Mouse (Mus musculus): ENCODE data around the gene Fam222b. TPM values are rescaled to one million over a fixed set of nuclear protein-coding genes. Genes with fewer than 3 reads are reported as not detected.

The Fam222b gene
- polyA plus RNA-seq, 2 experiments = 11.7 to 13.3 TPM

DNA sequence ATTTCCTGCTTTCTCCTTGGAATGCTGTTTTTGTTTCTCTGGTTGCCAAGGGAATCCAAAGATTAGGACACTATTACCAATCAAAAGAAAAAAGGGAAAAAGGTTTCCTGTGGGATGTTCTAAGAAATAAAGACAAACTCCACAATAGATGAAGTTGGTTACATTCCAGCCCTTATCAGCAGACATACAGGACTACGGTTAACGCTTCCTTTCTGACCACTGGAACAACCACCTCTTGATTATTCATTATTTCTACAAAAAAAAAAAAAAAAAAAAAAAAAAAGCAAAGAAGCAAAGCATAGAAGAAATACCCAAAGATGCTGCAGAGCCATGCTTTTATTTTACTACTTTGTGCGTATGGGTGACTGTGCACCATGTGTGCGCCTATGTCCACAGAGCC, 28.4 kb downstream of the Fam222b start:
- Histone ChIP-seq H3K9me3 (ENCODE audit: control insufficient read depth, low read length) (no peaks in the 10 kb centered on the region), H3K27ac (replicated peaks; ENCODE audit: low read depth, low read length) (no peak overlapping the region), H3K27me3 (ENCODE audit: control insufficient read depth, insufficient read depth, low read length) (no peaks in the 10 kb centered on the region), H3K4me1 (ENCODE audit: control insufficient read depth, insufficient read depth, low read length) (peaks cover 13% of the 10 kb centered on the region; the same call in 1 of the 2 replicates), H3K9ac (ENCODE audit: low read depth, low read length, severe bottlenecking) (no peak overlapping the region), H3K4me2 (replicated peaks; ENCODE audit: low read depth, low read length, severe bottlenecking) (no peak overlapping the region), H3K36me3 (ENCODE audit: control insufficient read depth, insufficient read depth, low read length) (no peaks in the 10 kb centered on the region), H3K4me3 (replicated peaks; ENCODE audit: low read length) (no peak overlapping the region)
- ATAC-seq (ENCODE audit: low FRiP score, low read depth) = no peak
- TF ChIP-seq POLR2A (IDR thresholded peaks at IDR 0.05; ENCODE audit: borderline replicate concordance, extremely low read depth, insufficient read depth, insufficient read length) = no peak
- 95% methylated on average over 4 of the region's 4 CpGs for WGBS
- DNase-seq (ENCODE audit: low spot score) = no peak

GRCm38 (mm10) chr11:78123782-78124181, 29.3 kb downstream of the Fam222b start:
- peaks cover 13% of the 10 kb centered on the region; the same call in 1 of the 2 replicates for H3K4me1 ChIP-seq (ENCODE audit: control insufficient read depth, insufficient read depth, low read length)
- no peak overlapping the region for H3K27ac ChIP-seq (replicated peaks; ENCODE audit: low read depth, low read length)
- no peak for TF ChIP-seq POLR2A (IDR thresholded peaks at IDR 0.05; ENCODE audit: borderline replicate concordance, extremely low read depth, insufficient read depth, insufficient read length)
- no peak overlapping the region for H3K4me3 ChIP-seq (replicated peaks; ENCODE audit: low read length)
- no peak overlapping the region for H3K9ac ChIP-seq (ENCODE audit: low read depth, low read length, severe bottlenecking)
- ATAC-seq (ENCODE audit: low FRiP score, low read depth) (no peak), DNase-seq (ENCODE audit: low spot score) (no peak)
- no peaks in the 10 kb centered on the region for H3K27me3 ChIP-seq (ENCODE audit: control insufficient read depth, insufficient read depth, low read length)
- 0 out of 2 replicates have a peak, but pooled peaks cover 5% of the 10 kb centered on the region for H3K36me3 ChIP-seq (ENCODE audit: control insufficient read depth, insufficient read depth, low read length)
- H3K4me2 ChIP-seq (replicated peaks; ENCODE audit: low read depth, low read length, severe bottlenecking) = no peak overlapping the region
- no peaks in the 10 kb centered on the region for H3K9me3 ChIP-seq (ENCODE audit: control insufficient read depth, low read length)

DNA sequence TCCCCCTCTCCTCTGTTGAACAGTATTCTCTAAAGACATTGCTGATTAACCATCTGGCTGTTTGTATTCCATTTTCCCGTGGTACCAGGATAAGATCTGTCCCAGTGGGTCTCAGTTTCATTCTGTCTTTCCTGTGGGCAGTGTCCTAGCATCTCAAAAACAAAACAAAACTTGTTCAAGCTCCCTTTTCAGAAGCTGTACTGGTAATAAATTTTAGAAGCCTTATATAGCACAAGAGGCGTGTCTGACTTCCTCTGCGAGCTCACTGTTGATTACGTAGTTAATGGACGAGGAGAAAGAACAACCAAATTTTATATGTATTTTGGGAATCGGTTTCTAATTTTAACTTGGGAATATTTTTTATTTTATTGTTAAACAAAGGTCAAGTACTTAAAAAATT, 31.2 kb downstream of the Fam222b start:
- Histone ChIP-seq H3K36me3 (ENCODE audit: control insufficient read depth, insufficient read depth, low read length) (peaks cover 5% of the 10 kb centered on the region; the same call in 1 of the 2 replicates), H3K4me3 (replicated peaks; ENCODE audit: low read length) (no peak overlapping the region), H3K4me1 (ENCODE audit: control insufficient read depth, insufficient read depth, low read length) (peaks cover 13% of the 10 kb centered on the region; the same call in 1 of the 2 replicates), H3K27me3 (ENCODE audit: control insufficient read depth, insufficient read depth, low read length) (no peaks in the 10 kb centered on the region), H3K9ac (ENCODE audit: low read depth, low read length, severe bottlenecking) (no peak overlapping the region), H3K9me3 (ENCODE audit: control insufficient read depth, low read length) (no peaks in the 10 kb centered on the region), H3K27ac (replicated peaks; ENCODE audit: low read depth, low read length) (no peak overlapping the region), H3K4me2 (replicated peaks; ENCODE audit: low read depth, low read length, severe bottlenecking) (no peak overlapping the region)
- ATAC-seq (ENCODE audit: low FRiP score, low read depth) (no peak), DNase-seq (ENCODE audit: low spot score) (no peak)
- TF ChIP-seq POLR2A (IDR thresholded peaks at IDR 0.05; ENCODE audit: borderline replicate concordance, extremely low read depth, insufficient read depth, insufficient read length) = no peak
- 51% methylated on average over 6 of the region's 6 CpGs for WGBS

- no peak for TF ChIP-seq POLR2A (IDR thresholded peaks at IDR 0.05; ENCODE audit: borderline replicate concordance, extremely low read depth, insufficient read depth, insufficient read length)
- H3K27ac ChIP-seq (replicated peaks; ENCODE audit: low read depth, low read length) = no peak overlapping the region
- 67% methylated on average over 4 of the region's 4 CpGs for WGBS
These were observed 32.3 kb downstream of the Fam222b start for GRCm38 (mm10) chr11:78126739-78127138.

GRCm38 (mm10) chr11:78129458-78129857, 35.0 kb downstream of the Fam222b start:
- WGBS = 57% methylated on average over 8 of the region's 8 CpGs
- Histone ChIP-seq H3K36me3 (ENCODE audit: control insufficient read depth, insufficient read depth, low read length) (peaks cover 5% of the 10 kb centered on the region; the same call in 1 of the 2 replicates), H3K4me2 (replicated peaks; ENCODE audit: low read depth, low read length, severe bottlenecking) (no peak overlapping the region), H3K9ac (ENCODE audit: low read depth, low read length, severe bottlenecking) (no peak overlapping the region), H3K27me3 (ENCODE audit: control insufficient read depth, insufficient read depth, low read length) (no peaks in the 10 kb centered on the region), H3K27ac (replicated peaks; ENCODE audit: low read depth, low read length) (no peak overlapping the region), H3K4me3 (replicated peaks; ENCODE audit: low read length) (no peak overlapping the region), H3K4me1 (ENCODE audit: control insufficient read depth, insufficient read depth, low read length) (peaks cover 13% of the 10 kb centered on the region; the same call in 1 of the 2 replicates), H3K9me3 (ENCODE audit: control insufficient read depth, low read length) (no peaks in the 10 kb centered on the region)
- ATAC-seq (ENCODE audit: low FRiP score, low read depth) (no peak), DNase-seq (ENCODE audit: low spot score) (no peak)
- no peak for TF ChIP-seq POLR2A (IDR thresholded peaks at IDR 0.05; ENCODE audit: borderline replicate concordance, extremely low read depth, insufficient read depth, insufficient read length)

More at GRCm38 (mm10) chr11:78126739-78127138, 32.3 kb downstream of the Fam222b start:
- no peak overlapping the region for H3K4me3 ChIP-seq (replicated peaks; ENCODE audit: low read length)
- H3K9ac ChIP-seq (ENCODE audit: low read depth, low read length, severe bottlenecking) = no peak overlapping the region
- no peak overlapping the region for H3K4me2 ChIP-seq (replicated peaks; ENCODE audit: low read depth, low read length, severe bottlenecking)
- no peaks in the 10 kb centered on the region for H3K9me3 ChIP-seq (ENCODE audit: control insufficient read depth, low read length)
- H3K36me3 ChIP-seq (ENCODE audit: control insufficient read depth, insufficient read depth, low read length) = peaks cover 5% of the 10 kb centered on the region; the same call in 1 of the 2 replicates
- H3K27me3 ChIP-seq (ENCODE audit: control insufficient read depth, insufficient read depth, low read length) = no peaks in the 10 kb centered on the region
- no peak for ATAC-seq (ENCODE audit: low FRiP score, low read depth)
- DNase-seq (ENCODE audit: low spot score) = no peak
- H3K4me1 ChIP-seq (ENCODE audit: control insufficient read depth, insufficient read depth, low read length) = peaks cover 13% of the 10 kb centered on the region; the same call in 1 of the 2 replicates

Measured in limb, embryonic 14.5 days (tissue).